Mouse (Mus musculus): ENCODE measurements around the gene Bcar3.

Gene Bcar3

DNA sequence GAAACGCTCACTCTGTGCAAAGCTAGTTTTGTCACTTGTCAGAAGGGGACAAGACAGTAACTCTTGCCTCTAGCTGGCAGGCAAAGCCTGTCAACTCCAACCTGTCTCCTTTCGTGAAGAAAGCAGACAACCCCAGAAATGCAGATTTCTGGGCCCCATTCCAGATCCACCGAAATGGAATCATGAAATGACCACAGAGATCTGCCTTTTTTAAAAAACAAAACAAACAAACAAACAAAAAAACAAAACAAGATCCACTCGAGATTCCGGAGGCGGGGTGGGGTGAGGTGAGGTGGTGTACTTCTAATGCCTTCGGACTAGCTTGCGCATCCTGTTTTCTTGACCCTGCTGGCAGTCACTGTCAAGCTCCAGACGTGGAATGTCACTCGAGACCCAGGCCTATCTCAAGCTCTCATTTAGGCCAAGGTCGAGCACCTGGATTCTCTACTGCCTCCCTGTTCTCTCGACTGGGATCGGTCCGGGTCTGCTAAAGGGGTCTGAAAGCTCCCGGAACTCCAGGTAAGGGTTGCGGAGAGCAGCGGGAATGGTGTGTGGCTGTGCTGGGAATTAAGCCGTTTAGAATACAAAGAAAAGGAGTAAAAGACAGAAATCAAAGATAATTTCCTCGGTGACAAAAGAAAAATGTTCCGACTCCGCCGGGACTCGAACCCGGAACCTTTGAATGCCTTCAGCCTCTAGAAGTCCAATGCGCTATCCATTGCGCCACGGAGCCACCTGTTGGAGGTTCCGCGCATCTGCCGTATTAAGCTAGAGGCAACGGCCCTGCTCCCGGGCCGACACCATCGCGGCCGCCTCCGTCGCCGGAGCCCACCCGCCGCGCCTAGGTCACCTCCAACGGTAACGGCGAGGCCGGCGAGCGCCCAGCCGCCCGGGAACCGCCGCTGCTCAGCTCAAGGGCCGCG is 1.4 kb upstream of the Bcar3 start:
- DNase-seq (ENCODE audit: low spot score in 2 of 2): peak; percentile 90 to 93

DNA sequence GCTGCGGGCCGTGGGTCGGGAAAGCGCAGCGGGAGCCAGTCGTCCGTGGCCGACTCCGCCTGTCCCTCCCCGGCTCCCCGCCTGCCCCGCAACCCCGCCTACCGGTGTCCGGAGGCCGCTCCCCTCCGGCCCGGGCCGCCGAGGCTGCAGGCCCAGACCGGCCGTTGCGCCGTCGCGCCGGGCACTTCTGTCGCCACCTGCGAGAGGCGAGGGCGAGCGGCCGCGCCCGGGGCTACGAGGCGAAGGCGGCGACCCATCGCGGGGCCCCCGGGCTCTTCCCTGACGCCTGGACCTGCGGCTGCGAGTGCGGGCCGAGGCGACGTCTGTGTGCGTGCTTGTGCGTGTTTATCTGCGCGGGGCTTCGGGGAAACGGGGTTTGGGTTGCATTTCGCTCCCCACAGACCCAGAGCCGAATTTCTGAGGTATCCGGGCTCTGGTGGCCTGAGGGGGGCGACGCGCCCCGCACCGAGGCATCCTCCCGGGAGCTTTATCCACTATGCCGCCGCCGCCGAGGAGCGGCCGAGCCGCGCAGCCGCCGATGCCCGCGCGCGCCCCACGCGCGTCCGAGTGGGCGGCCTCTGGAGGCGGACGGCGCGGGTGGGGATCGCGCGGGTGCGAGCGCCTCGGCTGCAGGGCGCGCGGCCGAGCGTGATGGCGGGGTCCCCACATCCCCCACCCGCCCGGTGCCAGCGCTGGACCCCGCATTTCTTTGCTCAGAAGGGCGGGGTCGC is 548 bp upstream of the Bcar3 start:
- DNase-seq (ENCODE audit: low spot score in 2 of 2): peak; percentile 85 to 86

DNA sequence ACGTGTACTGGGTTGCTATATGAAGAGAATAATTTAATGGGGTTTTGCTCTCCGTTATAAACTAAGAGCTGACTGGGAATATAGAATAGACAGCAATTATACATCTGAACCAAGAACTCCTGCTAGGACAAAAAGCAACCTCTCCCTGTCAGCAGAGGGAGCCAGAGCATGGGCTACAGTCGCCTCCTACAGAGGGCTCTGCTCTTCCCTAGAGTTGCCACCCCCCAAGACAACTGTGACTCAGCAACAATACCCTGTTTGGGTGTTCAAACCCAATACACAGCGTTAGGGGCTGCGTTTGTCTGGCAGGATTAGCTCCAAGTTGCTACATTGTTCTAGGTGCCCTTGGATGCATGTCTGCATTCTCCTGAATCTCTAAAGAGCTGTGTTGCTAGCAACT is 1.6 kb downstream of the Bcar3 start:
- no peak for DNase-seq (ENCODE audit: low spot score in 2 of 2)

DNA sequence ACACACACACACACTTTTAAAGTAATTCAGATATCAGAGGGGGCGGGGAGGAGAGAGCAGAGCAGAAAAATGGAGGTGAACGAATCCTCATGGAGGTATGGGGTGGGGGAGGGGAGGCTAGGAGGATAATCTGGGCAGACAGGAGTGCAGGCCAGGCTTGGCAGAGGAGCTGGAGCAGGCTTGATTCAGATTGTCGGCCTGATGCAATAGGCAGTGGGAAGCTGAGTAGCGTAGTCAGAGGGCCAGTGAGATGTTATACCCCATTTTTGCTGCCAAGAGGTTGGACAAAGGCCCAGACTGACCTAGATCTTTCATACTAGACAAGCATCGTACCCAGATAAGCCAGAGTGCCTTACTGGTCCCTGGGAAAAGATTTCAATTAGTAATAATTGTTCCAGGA is 3.0 kb downstream of the Bcar3 start:
- DNase-seq (ENCODE audit: low spot score in 2 of 2): no peak

DNA sequence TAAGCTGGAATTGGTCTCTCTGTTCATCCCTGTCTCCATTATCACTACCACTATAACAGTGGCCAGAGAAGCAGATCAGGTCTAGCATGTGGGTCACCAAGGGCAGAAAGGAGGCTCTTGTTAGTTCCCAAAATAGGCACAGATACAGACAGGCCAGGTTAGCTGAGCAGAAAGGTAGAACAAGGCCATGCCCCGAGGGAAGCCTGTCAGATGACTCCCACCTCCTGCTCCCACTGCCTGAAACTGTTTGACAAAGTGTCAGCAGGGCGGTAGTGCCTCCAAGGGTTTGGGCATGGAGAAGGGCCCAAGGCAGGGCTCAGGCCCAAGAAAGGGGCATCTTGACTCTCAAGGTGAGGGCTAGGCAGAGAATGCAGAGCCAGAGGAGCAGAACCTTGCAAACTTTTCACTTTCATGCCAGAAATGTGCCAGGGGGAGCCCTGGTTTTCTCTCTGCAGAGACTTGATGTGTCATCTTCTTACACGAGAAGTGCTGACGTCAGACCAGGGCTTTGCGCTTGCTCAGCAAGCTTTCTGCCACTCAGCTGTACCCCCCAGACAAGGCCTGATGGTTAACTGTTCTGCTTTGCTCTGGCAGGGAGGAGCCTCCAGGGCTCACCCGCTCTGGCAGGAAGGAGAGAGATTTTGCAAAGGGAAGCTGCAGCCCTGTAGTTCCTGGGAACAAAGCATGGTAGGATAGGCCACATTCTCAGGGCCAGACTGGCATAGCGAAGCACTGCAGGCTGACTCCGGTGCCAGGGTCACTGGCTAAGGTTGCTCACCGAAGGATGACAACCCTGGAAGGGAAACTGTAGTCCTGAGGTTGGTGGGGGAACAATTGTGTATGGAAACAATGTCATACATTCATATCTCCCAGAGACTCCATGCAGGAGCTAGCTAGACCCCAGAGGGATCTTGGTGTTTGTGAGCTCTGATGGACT is 7.3 kb downstream of the Bcar3 start:
- no peak for DNase-seq (ENCODE audit: low spot score in 2 of 2)

DNA sequence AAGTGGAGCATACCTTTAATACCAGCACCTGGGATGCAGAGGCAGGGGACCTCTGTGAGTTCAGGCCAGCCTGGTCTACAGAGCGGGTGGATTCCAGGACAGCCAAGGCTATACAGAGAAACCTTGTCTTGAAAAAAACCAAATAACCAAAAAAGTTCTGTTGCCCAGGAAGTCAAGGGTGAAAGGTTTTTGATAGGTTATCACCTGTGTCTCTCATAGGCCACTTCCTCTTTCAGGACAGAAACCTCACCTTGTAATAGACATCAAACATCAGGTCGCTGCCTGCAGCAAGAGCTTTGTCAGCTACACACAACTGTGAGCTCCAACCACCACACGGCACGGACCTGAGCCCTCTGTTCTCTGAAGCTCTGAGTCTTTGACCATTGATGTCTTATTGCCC is 10.6 kb downstream of the Bcar3 start:
- no peak for DNase-seq (ENCODE audit: low spot score in 2 of 2)

DNA sequence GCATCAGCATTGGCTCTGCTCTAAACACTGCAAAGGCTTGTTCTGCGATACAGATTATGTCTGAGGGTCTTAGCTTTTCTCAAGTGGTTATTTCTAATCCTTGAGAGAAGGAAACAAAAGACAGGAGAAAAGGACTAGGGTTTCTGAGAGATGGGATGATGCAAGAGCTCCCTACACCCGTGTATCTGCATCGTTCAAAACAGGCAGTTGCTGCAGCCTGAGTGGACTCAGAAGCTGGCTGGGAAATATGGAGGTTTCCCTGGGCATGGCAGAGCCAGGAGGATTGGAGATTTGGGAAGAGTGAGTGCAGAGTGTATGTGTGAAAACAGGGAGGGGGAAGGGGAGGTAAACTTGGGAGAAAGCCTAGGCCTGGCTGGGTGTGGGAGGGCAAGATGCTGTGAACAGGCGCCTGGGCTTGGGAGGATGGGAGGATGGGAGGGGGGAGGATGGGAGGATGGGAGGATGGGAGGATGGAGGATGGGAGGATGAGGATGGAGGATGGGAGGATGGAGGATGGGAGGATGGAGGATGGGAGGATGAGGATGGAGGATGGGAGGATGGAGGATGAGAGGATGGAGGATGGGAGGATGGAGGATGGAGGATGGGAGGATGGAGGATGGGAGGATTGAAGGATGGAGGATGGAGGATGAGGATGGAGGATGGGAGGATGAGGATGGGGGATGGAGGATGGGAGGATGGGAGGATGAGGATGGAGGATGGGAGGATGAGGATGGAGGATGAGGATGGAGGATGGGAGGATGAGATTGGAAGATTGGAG is 14.1 kb downstream of the Bcar3 start:
- DNase-seq (ENCODE audit: low spot score in 2 of 2): no peak

DNA sequence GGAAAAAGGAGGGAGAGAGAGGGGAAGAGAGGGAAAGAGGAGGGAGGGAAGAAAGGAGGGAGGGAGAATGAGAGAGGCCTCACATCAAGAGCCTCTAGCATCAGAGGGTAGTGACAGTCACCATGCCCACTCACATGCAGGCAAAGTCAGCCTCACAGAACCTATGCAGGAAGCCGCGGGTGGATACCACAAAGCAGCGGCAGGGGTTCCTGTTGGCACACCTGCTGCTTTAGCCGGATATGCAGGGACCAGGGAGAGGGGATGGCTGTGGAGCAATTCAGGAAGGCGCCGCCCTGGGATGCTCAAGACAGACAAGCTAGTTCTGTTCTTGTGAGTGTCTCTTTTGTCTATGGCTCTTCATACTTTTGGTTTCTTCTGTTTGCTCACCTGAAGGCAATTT is 15.0 kb downstream of the Bcar3 start:
- DNase-seq (ENCODE audit: low spot score in 2 of 2): no peak

DNA sequence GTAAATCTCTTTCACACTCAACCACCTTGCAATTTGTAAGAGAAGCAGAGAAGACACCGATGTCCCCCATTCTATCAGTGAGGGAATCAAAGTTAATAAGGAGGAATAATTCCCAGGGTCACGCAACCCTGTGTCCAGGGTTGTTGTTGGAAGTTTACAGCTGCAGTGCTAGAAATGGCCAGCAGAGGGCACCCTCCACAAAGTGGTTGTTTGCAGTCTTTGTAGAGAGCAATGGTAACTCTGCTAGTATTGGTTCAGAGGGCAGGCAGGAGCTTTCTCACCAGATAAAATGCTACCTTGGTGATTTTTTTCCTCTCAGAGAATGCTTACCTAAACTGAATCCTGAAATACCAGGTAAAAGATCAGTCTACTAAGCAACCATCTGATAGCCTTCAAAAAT is 18.1 kb downstream of the Bcar3 start:
- DNase-seq (ENCODE audit: low spot score in 2 of 2): peak; percentile 70 to 84

DNA sequence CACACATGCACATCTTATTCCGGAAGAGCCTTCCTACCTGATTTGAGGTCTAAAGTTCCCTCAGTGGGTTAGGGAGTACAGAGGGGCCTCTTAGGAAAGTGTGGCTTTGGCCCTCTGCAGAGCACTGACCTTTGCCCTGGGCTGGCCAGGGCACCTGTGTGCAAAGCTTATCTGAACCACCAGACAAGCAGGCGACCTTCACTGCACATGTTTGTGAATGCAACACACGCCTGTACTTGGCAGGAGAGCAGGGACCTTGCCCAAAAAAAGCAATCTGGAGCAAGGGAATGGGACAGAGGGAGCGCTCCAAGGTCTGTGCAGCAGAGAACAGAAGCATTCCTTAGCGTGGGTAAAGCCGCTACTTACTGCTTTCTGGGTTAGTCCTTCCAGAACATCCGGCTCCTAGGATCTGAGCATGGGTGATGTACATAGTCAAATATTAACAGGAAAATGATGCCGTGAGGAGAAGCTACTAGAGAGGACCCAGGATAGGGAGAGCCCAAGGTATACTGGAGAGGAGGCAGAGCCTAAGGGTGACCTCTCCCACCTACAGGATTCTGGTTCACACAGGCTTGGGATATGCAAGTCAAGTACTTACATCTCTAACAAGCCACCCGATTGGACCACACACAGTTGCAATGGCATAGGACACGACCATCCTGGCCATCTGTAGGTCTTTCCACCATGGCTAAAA is 19.1 kb downstream of the Bcar3 start:
- no peak for DNase-seq (ENCODE audit: low spot score in 2 of 2)

DNA sequence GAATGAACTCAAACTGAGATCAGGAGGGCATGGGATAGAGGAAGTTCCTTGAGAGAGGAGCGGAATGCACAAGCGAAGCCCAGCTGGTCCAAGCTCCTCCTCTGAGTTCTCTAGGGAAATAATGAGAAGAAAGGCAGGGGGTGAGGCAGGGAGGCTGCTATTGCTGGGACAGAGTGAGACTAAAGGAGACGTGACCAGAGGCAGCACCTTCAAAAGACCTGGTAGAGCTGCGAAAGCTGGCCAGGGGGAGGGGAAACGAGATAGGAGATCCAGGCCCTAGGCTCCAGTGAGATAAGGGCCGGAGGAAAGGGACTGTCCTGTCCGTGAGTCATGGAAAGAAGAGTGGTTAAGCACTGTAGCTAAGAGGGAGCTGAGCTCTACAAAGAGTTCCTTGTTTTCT is 20.0 kb downstream of the Bcar3 start:
- no peak for DNase-seq (ENCODE audit: low spot score in 2 of 2)

DNA sequence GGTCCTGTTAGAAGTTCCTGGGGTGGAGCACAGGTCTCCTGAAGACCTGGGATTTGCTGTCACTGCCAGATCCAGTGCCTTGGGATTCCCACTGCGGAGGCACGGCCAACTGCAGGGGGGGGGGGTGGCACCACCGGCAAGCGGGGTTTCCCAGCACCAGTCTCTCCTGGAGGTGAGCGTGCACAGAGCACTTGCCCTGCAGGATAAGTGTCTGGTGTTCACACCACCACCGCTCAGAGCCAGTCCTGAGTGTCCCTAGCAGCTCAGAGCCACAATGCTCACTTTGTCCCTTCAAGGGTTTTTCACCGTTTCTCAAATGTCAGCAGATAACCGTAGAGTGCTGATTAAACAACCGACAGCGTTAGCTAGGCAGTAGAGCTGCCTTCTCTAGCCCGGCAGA is 22.7 kb downstream of the Bcar3 start:
- DNase-seq (ENCODE audit: low spot score in 2 of 2): no peak

DNA sequence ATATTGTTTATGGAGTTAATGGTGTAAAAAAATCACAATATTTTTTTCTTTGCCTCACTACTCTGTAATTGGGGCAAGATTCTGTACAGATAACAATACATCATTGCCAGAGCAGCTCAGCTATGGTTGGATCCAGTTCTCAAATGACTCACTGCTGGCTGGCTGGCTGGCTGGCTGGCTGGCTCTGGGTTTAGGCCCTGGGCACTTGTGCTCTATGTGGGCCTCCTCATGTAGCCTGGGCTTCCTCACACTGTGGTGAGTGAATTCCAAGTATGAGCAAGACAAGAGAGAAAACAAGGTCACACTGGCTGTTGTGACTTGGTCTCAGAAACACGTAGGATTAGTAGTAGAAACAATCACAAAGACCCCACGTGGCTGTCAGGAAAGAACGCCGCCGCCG is 23.4 kb downstream of the Bcar3 start:
- DNase-seq (ENCODE audit: low spot score in 2 of 2): no peak

DNA sequence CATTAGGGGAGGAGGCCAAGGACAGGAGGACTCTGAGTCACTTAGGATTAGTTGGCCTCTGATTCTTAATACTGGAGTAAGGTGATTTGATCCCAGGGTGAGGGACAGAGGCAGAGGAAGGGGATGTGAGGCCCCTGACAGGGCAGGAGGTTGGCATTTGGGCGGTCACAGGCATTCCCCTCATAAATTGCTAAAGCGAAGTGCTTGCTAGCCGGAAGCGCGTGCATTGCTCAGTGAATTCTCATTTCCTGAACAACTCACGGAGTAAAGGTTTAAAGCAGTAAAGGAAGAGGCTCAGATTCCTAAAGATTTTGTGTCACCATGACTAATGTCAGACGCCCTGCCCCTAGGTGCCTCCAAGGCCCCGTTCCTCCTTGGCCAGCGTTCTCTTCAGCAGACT is 28.3 kb downstream of the Bcar3 start:
- DNase-seq (ENCODE audit: low spot score in 2 of 2): no peak

DNA sequence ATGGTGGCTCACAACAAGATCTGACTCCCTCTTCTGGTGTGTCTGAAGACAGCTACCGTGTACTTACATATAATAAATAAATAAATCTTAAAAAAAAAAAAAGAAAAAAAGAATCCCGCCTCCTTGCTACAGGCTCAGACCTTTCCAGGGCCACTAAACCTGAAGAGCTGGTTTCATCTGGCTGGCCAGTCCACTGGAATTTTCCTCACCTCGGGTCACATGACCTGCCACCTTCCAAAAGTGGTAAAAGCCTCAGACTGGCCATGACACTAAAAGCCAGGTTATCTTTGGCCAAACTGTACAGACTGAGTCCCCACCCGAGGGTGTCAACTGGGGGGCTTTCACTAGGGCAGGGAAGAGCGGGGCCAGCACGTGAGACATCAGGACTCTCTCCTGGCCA is 29.9 kb downstream of the Bcar3 start:
- DNase-seq (ENCODE audit: low spot score in 2 of 2): no peak

DNA sequence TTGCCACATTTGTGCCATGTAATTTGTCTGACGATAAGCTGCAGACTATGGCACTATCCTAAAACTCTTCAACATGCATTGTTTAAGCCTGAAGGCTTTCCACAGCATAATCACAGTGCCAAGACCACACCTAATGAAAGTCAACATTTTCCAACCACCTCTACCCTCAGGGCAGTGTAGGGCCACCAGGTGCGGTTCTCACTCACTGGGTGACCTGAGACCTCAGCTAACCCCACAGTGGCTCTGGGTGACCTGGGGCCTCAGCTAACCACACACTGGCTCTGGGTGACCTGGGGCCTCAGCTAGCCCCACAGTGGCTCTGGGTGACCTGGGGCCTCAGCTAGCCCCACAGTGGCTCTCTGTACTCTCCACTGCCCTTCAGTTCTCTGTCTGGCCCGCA is 30.6 kb downstream of the Bcar3 start:
- DNase-seq (ENCODE audit: low spot score in 2 of 2): no peak

DNA sequence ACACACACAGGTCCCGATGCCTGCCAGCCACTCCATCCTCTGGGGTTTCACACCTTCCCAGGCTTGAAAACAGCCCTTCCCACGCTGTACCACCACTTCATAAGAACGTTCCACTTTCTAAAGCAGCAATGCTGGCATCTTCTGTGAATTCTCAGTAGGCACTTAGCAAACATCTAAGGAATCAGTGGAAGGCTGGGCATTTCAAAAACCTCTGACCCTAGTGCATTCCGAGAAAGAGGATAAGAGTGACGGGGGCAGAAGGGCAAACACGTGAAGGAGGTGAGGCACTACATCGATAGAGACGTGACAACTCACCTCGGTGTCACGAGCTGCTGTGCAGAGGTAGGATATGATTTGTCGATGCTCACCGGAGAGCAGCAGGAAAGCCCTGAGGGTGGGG is 36.5 kb downstream of the Bcar3 start:
- no peak for DNase-seq (ENCODE audit: low spot score in 2 of 2)

DNA sequence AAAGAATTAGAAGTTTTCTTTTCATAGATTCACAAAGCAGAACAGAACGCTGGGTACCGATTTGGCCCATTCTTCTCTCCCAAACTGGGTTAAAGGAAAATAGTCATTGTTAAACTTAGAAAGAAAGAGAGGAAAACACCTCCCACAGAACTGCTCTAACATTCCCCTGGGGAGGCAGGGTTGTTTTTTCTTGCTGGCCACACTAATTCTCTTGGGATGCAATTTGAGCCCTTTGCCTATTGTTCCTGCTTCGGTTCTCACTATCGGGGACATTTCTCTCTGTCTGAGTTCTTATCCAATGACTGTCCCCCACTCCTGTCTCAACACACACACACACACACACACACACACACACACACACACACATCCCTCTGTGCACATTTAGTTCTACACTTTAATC is 39.6 kb downstream of the Bcar3 start:
- DNase-seq (ENCODE audit: low spot score in 2 of 2): no peak

DNA sequence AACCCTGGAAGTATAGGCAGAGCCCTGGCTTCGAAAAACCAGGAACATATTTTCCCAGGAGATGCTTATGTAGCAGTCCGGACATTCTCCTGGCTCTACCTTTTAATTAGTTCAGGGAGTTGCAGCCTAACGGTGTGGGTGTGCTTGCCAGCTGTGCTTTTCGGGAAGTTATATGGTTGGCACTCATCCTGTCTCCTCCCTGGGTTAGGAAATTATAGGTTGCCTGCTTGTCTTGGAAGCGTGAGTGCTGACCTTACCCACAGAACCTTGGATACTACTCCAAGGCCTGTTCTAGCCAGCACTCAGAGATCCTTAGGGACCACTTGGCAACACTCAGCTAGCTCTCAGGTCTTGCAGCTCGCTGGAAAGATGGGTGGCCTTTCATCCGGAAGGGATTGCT is 40.0 kb downstream of the Bcar3 start:
- no peak for DNase-seq (ENCODE audit: low spot score in 2 of 2)

DNA sequence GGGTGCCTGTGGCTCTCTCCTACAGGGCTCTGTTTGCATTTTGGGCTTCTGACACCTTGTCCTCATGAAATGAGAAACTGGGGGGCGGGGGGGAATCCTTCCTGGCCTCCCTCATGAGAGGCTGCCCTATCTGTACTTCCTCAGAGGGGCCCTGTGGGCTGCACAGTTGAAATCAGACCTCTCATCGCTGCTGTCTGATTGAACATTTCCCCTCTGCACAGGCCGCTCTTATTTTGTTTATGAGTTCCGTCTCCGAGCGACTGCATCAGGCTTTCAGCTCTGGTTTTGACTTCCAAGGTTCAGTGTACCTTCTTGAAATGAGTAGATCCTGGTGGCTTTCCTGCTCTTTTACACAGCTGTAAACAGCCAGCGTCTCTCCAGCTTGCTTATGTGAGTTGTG is 40.4 kb downstream of the Bcar3 start:
- DNase-seq (ENCODE audit: low spot score in 2 of 2): no peak

DNA sequence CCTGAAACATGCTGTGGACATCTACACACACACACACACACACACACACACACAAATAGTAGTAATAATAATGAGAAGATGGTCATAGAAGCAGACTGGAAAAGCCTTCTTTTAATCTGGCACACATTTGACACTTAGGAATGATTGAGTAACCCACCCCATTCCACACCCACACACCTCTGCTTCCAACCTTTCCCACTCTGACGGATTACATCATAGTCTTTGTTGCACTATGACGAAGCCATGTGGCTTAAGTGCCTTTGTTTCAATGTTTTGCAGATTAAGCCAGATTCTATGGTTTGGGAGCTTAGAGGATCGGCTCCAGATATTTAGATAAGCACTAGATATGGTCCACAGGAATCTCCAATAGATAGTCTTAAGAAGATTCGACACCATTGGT is 42.1 kb downstream of the Bcar3 start:
- DNase-seq (ENCODE audit: low spot score in 2 of 2): no peak
